Mouse (Mus musculus): ENCODE data around the gene Rassf5. TPM values are rescaled to one million over a fixed set of nuclear protein-coding genes. Genes with fewer than 3 reads are reported as not detected.
A peak's percentile ranks its signal among the peaks of the same experiment; 100 is the strongest.

Gene Rassf5
- polyA plus RNA-seq, 1 experiment from 2014 or later: 3.5 TPM

DNA sequence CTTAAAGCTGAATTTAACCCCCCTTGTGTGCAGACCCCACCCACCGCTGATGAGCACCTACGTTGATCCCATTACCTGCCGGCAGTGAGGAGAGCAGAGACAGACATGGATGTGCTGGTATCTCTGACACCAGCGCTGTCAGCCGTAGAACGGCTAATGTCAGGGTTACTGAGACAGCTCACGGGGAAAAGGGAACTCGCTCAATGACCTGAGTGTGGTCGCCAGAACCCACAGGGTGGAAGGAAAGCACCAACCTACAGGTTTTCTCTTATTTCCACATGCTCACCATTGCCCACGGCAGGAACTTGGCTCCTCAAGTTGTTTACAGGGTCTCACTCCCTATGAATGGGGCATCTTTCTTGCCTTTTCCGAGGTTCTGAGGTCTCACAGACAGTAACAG, 26.1 kb downstream of the Rassf5 start:
- no peak overlapping the region for H3K9ac ChIP-seq (ENCODE audit: low read depth, low read length)
- H3K9me3 ChIP-seq (ENCODE audit: control insufficient read depth, low read length): no peaks in the 10 kb centered on the region
- no peaks in the 10 kb centered on the region for H3K27me3 ChIP-seq (replicated peaks; ENCODE audit: control insufficient read depth, insufficient read depth, low read length)
- H3K27ac ChIP-seq (ENCODE audit: low read length): no peak overlapping the region
- H3K36me3 ChIP-seq (ENCODE audit: control insufficient read depth, insufficient read depth, low read length): no peaks in the 10 kb centered on the region
- 87% methylated on average over 11 of the region's 11 CpGs for WGBS
- H3K4me1 ChIP-seq (ENCODE audit: control insufficient read depth, insufficient read depth, low read length): 0 out of 2 replicates have a peak, but pooled peaks cover 6% of the 10 kb centered on the region
- H3K4me3 ChIP-seq (ENCODE audit: low read length): no peak overlapping the region
- no peak overlapping the region for H3K4me2 ChIP-seq (ENCODE audit: low read depth, low read length)
- ATAC-seq: no peak

DNA sequence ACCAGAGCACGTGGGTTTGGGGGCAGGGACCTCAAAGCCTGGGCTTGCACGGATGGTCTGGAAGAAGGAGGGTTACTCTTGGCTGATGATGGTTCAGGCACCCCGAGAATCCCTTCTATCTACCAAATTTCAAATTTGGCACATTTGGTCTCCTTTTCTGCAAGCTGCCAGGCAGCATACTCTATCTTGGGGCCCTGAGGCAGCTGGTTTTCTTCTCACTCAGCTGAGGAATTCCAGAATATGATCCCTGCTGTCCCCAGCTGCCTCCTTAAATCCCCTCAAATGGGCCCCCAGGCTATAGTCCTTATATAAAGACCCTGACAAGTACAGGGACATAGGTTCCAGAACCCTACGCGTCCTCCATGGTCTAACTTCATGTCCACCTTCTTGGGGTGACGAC, 31.7 kb downstream of the Rassf5 start:
- Histone ChIP-seq H3K4me2 (ENCODE audit: low read depth, low read length) (no peak overlapping the region), H3K9ac (ENCODE audit: low read depth, low read length) (no peak overlapping the region), H3K27me3 (replicated peaks; ENCODE audit: control insufficient read depth, insufficient read depth, low read length) (no peaks in the 10 kb centered on the region), H3K4me1 (ENCODE audit: control insufficient read depth, insufficient read depth, low read length) (peaks cover 13% of the 10 kb centered on the region; the same call in 1 of the 2 replicates), H3K9me3 (ENCODE audit: control insufficient read depth, low read length) (no peaks in the 10 kb centered on the region), H3K4me3 (ENCODE audit: low read length) (no peak overlapping the region), H3K36me3 (ENCODE audit: control insufficient read depth, insufficient read depth, low read length) (no peaks in the 10 kb centered on the region), H3K27ac (ENCODE audit: low read length) (no peak overlapping the region)
- no peak for ATAC-seq
- WGBS: 67% methylated on average over 6 of the region's 6 CpGs

DNA sequence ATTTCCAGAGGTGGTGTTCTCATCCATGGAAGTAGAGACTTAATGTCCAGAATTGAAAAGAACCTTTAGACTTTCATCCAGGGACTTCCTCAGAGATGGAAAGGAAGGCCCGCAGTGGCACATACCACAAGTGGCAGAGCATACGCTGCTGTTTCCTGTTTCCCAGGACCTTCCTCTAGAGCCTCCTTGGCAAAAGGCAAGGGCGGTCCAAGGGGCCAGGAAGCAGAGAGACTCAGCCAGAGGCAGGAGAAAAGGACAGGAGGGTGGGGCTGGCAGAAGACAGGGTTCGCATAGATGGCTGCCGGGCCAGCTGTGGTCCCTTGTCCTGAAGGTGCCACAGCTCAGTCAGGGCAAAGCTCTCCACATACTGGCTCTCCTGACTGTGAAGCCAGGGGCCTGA, 32.1 kb downstream of the Rassf5 start:
- WGBS: 50% methylated on average over 5 of the region's 5 CpGs
- no peak overlapping the region for H3K9ac ChIP-seq (ENCODE audit: low read depth, low read length)
- no peak overlapping the region for H3K27ac ChIP-seq (ENCODE audit: low read length)
- H3K4me3 ChIP-seq (ENCODE audit: low read length): no peak overlapping the region
- H3K9me3 ChIP-seq (ENCODE audit: control insufficient read depth, low read length): no peaks in the 10 kb centered on the region
- peaks cover 13% of the 10 kb centered on the region; the same call in 1 of the 2 replicates for H3K4me1 ChIP-seq (ENCODE audit: control insufficient read depth, insufficient read depth, low read length)
- no peak overlapping the region for H3K4me2 ChIP-seq (ENCODE audit: low read depth, low read length)
- no peaks in the 10 kb centered on the region for H3K36me3 ChIP-seq (ENCODE audit: control insufficient read depth, insufficient read depth, low read length)
- H3K27me3 ChIP-seq (replicated peaks; ENCODE audit: control insufficient read depth, insufficient read depth, low read length): no peaks in the 10 kb centered on the region
- ATAC-seq: no peak

DNA sequence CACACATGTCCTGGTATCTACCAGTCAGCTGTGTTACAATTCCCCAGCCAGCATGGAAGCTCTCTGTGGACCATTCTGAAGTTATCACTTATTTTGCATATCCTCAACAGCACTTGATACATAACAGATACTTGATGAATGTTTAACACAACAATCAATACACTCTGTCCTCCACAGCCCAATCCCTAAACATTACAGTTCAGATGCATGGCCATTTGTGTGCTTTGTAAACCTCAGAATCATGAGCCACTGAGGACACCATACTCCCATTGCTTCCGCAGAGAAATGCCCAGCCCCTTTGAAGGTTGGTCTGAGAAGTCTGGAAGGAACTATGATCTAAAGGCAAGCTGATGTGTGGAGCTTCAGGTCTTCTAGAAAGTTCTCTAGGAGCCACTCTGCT, 33.4 kb downstream of the Rassf5 start:
- H3K27me3 ChIP-seq (replicated peaks; ENCODE audit: control insufficient read depth, insufficient read depth, low read length): no peaks in the 10 kb centered on the region
- H3K36me3 ChIP-seq (ENCODE audit: control insufficient read depth, insufficient read depth, low read length): no peaks in the 10 kb centered on the region
- no peak overlapping the region for H3K27ac ChIP-seq (ENCODE audit: low read length)
- H3K4me1 ChIP-seq (ENCODE audit: control insufficient read depth, insufficient read depth, low read length): peaks cover 13% of the 10 kb centered on the region; the same call in 1 of the 2 replicates
- no peak overlapping the region for H3K9ac ChIP-seq (ENCODE audit: low read depth, low read length)
- no peak overlapping the region for H3K4me2 ChIP-seq (ENCODE audit: low read depth, low read length)
- no peak overlapping the region for H3K4me3 ChIP-seq (ENCODE audit: low read length)
- WGBS: 89% methylated on average over 1 of the region's 1 CpGs
- ATAC-seq: no peak
- no peaks in the 10 kb centered on the region for H3K9me3 ChIP-seq (ENCODE audit: control insufficient read depth, low read length)

DNA sequence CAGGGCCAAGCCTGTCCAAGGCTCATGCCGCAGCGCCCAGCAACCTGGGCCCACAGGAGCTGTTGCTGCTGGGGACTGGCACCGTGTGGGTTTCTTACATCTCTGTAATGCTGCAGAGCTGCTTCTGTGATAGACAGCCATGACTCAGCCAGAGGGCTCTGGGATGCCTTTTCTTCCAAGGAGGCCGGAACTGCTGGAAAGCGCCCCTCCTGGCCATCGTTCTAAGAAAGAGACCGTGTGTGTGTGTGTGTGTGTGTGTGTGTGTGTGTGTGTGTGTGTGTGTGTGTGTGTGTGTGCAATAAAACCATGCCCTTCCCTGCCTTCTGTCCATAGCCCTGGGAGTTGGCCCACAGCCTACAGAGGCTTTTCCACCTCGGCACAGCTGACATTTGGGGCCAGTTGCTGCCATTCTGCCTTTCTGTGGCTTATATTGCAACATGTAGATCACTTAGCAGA, 35.1 kb downstream of the Rassf5 start:
- no peak overlapping the region for H3K27ac ChIP-seq (ENCODE audit: low read length)
- H3K36me3 ChIP-seq (ENCODE audit: control insufficient read depth, insufficient read depth, low read length): no peaks in the 10 kb centered on the region
- H3K4me3 ChIP-seq (ENCODE audit: low read length): no peak overlapping the region
- no peaks in the 10 kb centered on the region for H3K27me3 ChIP-seq (replicated peaks; ENCODE audit: control insufficient read depth, insufficient read depth, low read length)
- H3K9me3 ChIP-seq (ENCODE audit: control insufficient read depth, low read length): no peaks in the 10 kb centered on the region
- H3K9ac ChIP-seq (ENCODE audit: low read depth, low read length): no peak overlapping the region
- no peak for ATAC-seq
- no peak overlapping the region for H3K4me2 ChIP-seq (ENCODE audit: low read depth, low read length)
- WGBS: 60% methylated on average over 8 of the region's 8 CpGs
- peaks cover 13% of the 10 kb centered on the region; the same call in 1 of the 2 replicates for H3K4me1 ChIP-seq (ENCODE audit: control insufficient read depth, insufficient read depth, low read length)

DNA sequence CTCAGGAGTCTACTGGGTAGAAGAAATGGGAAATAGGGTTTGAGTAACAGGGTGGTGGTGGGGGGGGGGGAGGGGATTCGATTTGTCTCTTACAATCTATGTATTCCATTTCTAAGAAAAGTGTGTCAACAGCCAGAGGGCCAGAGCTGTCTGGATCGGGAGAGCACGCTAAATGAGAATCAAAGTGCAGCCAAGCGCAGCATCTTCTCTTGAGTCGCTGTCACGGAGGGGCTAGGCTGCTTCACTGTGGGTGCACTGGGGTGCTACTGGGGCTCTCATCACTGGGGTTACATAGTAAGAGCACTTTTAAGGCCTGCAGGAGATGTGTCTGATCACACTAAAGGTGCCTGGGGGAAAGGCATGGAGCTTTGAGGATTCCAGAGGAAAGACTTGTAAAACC, 36.3 kb downstream of the Rassf5 start:
- H3K36me3 ChIP-seq (ENCODE audit: control insufficient read depth, insufficient read depth, low read length): no peaks in the 10 kb centered on the region
- 87% methylated on average over 6 of the region's 6 CpGs for WGBS
- no peaks in the 10 kb centered on the region for H3K27me3 ChIP-seq (replicated peaks; ENCODE audit: control insufficient read depth, insufficient read depth, low read length)
- peaks cover 6% of the 10 kb centered on the region; the same call in 1 of the 2 replicates for H3K4me1 ChIP-seq (ENCODE audit: control insufficient read depth, insufficient read depth, low read length)
- no peak overlapping the region for H3K9ac ChIP-seq (ENCODE audit: low read depth, low read length)
- no peak overlapping the region for H3K4me3 ChIP-seq (ENCODE audit: low read length)
- H3K4me2 ChIP-seq (ENCODE audit: low read depth, low read length): no peak overlapping the region
- no peak for ATAC-seq
- H3K9me3 ChIP-seq (ENCODE audit: control insufficient read depth, low read length): no peaks in the 10 kb centered on the region
- H3K27ac ChIP-seq (ENCODE audit: low read length): no peak overlapping the region

DNA sequence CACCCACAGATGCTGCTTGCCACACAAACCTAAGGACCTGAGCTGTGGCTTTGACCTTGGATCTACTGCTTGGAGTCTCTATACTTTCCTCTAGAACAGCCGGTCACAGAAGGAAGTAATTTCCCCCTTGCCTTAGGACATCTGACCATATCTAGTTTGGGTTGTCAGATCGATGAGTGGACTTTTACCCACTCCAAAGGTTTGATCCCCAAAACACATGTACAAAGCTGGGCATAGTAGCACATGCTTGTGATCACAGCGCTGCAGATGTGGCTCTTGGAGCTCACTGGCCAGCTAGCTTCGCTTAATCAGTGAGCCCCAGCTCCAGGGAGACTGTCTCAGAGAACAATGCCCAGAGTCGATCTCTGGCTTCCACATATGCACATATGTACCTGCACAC, 37.0 kb downstream of the Rassf5 start:
- Histone ChIP-seq H3K4me2 (ENCODE audit: low read depth, low read length) (no peak overlapping the region), H3K9ac (ENCODE audit: low read depth, low read length) (no peak overlapping the region), H3K4me3 (ENCODE audit: low read length) (no peak overlapping the region), H3K4me1 (ENCODE audit: control insufficient read depth, insufficient read depth, low read length) (peaks cover 4% of the 10 kb centered on the region; the same call in 1 of the 2 replicates), H3K27ac (ENCODE audit: low read length) (no peak overlapping the region), H3K9me3 (ENCODE audit: control insufficient read depth, low read length) (no peaks in the 10 kb centered on the region), H3K36me3 (ENCODE audit: control insufficient read depth, insufficient read depth, low read length) (no peaks in the 10 kb centered on the region), H3K27me3 (replicated peaks; ENCODE audit: control insufficient read depth, insufficient read depth, low read length) (no peaks in the 10 kb centered on the region)
- WGBS: 89% methylated on average over 5 of the region's 5 CpGs
- ATAC-seq: no peak

DNA sequence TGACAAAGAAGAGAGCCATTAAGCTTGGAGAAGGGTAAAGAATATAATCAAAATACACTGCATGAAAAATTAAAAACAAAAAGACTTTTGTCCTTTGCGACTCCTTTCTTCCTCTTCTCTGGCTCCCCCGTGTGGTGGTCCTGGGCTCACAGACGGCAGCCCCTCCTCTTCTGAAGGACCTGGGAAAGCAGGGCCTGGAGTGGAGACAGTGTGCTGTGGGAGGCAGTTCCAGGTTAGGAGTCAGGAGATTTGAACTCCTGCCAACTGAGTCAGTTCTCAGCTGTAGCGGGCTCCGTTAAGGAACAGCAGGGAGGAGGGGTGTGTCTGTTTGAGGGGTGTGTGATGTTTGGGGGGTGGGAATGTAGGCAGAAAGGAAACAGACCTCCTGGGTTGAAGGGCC, 37.5 kb downstream of the Rassf5 start:
- no peak overlapping the region for H3K27ac ChIP-seq (ENCODE audit: low read length)

DNA sequence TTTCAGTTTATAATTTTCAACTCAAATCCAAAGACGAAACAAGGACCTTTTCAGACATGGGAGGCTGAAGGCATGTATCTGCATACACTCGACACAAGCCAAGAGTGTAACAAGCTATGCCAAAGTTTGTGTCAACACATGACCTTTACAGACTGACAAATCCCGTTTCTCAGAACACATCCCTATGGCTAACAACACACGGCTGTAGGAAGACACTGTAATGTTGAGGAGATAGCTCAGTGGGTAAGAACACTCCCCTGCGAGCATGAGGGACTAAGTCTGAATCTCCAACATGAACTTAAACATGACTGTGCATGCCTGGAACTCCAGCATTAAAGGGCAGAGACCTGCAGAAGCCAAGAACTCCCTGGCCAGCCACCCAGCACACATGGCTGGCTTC, 38.7 kb downstream of the Rassf5 start:
- Histone ChIP-seq H3K4me2 (ENCODE audit: low read depth, low read length) (no peak overlapping the region), H3K9ac (ENCODE audit: low read depth, low read length) (no peak overlapping the region), H3K9me3 (ENCODE audit: control insufficient read depth, low read length) (no peaks in the 10 kb centered on the region), H3K27ac (ENCODE audit: low read length) (no peak overlapping the region), H3K36me3 (ENCODE audit: control insufficient read depth, insufficient read depth, low read length) (no peaks in the 10 kb centered on the region), H3K4me1 (ENCODE audit: control insufficient read depth, insufficient read depth, low read length) (no peaks in the 10 kb centered on the region), H3K27me3 (replicated peaks; ENCODE audit: control insufficient read depth, insufficient read depth, low read length) (no peaks in the 10 kb centered on the region), H3K4me3 (ENCODE audit: low read length) (no peak overlapping the region)
- 77% methylated on average over 5 of the region's 5 CpGs for WGBS
- no peak for ATAC-seq

More for the DNA sequence above, 37.5 kb downstream of the Rassf5 start:
- Histone ChIP-seq H3K9ac (ENCODE audit: low read depth, low read length) (no peak overlapping the region), H3K36me3 (ENCODE audit: control insufficient read depth, insufficient read depth, low read length) (no peaks in the 10 kb centered on the region), H3K4me2 (ENCODE audit: low read depth, low read length) (no peak overlapping the region), H3K27me3 (replicated peaks; ENCODE audit: control insufficient read depth, insufficient read depth, low read length) (no peaks in the 10 kb centered on the region), H3K9me3 (ENCODE audit: control insufficient read depth, low read length) (no peaks in the 10 kb centered on the region), H3K4me1 (ENCODE audit: control insufficient read depth, insufficient read depth, low read length) (no peaks in the 10 kb centered on the region), H3K4me3 (ENCODE audit: low read length) (no peak overlapping the region)
- ATAC-seq: peak; percentile 64
- 8% methylated on average over 5 of the region's 5 CpGs for WGBS

DNA sequence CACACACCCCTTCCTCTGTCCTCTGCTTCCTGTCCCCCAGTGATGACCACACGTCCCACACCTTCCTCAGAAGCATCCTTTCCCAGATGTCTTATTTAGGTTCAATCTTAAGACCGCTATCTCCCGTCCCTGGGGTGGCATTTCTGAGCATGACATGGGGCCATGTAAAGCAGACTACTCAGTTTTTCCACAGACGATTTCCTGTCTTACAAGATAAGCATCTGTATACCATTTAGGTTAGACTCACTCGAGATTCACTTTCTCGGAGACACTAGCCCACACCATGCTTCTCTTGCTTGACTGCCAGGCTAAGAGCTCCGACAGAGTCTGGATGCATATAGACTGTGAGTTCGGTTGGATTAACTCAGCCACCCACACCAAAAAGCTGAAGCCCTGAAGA, 40.6 kb downstream of the Rassf5 start:
- Histone ChIP-seq H3K4me3 (ENCODE audit: low read length) (no peak overlapping the region), H3K9ac (ENCODE audit: low read depth, low read length) (no peak overlapping the region), H3K4me1 (ENCODE audit: control insufficient read depth, insufficient read depth, low read length) (peaks cover 5% of the 10 kb centered on the region; the same call in 1 of the 2 replicates), H3K4me2 (ENCODE audit: low read depth, low read length) (no peak overlapping the region), H3K36me3 (ENCODE audit: control insufficient read depth, insufficient read depth, low read length) (no peaks in the 10 kb centered on the region), H3K27me3 (replicated peaks; ENCODE audit: control insufficient read depth, insufficient read depth, low read length) (no peaks in the 10 kb centered on the region), H3K9me3 (ENCODE audit: control insufficient read depth, low read length) (no peaks in the 10 kb centered on the region), H3K27ac (ENCODE audit: low read length) (no peak overlapping the region)
- WGBS: 70% methylated on average over 8 of the region's 8 CpGs
- ATAC-seq: no peak
